Mouse (Mus musculus): ENCODE measurements at regions not wholly inside any gene's neighbourhood (a gene's known extent, or its start where the extent isn't known, plus 50 kb on each side); places are given as distances from the start of the nearest gene placed in this dataset.
"Not testable (repeated sequence)": the region's sequence is repeated elsewhere in the genome, so short reads cannot be mapped to it uniquely, and the experiment has no call there.

DNA sequence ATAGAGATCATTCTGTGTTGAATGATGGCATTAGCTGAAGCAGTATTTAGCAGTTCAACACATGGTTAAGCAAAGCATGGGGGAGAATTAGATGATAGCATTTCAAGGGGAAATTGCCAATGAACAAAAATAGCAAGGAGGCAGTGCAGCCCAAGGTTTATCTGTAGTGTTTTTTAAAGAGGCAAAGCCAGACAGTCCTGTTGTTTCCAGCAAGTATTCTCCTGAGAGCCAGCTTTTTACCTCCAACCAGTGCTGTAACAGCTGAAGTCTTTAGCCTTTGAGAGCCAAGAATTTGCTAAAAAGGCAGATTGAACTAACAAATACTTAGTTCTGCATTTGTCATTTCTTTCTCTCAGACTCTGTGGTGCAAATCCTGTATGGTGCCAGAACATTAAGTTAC, 305.1 kb upstream of the Arx start:
- no peak for DNase-seq (ENCODE audit: extremely low spot score, low read depth, low spot score)

DNA sequence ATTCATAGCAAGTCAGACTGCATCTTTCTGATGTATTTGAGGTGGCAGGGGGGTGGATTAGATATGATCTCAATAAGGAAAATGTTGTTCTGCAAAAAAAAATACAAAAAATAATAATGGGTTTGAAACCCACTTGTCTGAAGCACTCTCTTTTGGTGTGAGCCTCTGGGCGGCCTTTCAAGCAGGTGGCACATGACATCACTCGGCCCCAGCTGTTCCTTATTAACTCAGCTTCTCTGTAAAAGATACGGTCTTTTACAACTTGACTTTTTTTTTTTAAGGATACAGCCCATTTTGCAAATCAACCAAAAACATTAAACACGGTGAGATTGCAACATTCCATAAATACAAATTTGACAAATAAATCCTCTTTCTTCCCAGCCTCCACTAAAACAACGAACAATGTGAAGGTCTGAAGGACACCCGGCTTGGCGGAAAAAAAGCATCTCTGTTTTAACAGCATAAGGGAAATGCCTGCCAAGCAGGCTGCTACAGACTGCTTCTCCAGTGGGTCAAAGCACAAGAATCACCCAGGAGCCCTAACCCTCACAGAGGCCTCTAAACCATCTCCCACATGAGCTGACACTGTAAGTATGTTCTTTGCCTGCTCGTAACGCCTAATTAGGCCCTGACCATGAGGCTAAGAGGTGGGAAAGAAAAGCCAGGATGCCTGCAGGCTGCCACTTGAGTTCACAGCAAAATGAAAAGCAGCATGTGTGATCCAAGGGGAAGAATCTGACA, 283.8 kb upstream of the Arx start:
- DNase-seq (ENCODE audit: extremely low spot score, low read depth, low spot score) = peak; percentile 6

GRCm38 (mm10) chrX:93006681-93007080, 279.6 kb upstream of the Arx start:
- no peak for DNase-seq (ENCODE audit: extremely low spot score, low read depth, low spot score)

DNA sequence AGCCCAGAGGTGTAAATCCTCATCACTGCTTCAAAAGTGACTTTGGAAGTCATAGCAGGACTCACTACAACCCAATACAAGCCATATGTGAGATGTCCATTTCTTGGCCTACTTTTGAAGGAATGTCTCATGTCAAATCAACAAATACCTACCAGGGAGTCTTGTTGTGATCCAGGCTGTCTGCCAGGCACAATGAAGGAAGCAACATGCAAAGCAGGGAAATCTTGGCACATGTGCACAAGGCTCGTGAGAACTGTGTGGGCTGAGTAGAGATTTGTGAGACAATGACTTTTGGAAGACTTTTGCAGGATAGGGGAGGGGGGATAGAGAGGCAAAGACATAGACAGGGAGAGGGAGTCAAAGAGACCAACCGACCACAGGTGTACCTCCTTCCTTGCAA, 274.7 kb upstream of the Arx start:
- no peak for DNase-seq (ENCODE audit: extremely low spot score, low read depth, low spot score)

DNA sequence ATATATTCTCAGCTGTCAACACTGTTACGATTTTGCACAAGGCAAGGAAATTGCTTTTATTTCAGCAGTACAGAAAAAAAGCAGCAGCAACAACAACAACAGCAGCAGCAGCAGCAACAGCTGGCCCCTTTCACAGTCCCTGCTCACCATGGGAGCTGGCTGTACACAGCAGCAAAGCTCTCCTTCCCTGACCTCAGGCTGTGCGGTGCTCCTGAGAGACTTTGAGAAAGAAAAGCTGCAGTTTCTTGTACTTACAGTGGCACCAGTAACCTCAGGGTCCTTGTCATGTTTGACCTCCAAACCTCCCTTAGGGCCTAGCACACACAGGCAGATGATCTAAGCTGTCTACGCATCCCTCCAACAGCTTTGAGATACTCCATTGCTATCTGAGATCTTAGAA, 269.9 kb upstream of the Arx start:
- no peak for DNase-seq (ENCODE audit: extremely low spot score, low read depth, low spot score)

GRCm38 (mm10) chrX:93041096-93041495, 245.1 kb upstream of the Arx start:
- no peak for DNase-seq (ENCODE audit: extremely low spot score, low read depth, low spot score)

DNA sequence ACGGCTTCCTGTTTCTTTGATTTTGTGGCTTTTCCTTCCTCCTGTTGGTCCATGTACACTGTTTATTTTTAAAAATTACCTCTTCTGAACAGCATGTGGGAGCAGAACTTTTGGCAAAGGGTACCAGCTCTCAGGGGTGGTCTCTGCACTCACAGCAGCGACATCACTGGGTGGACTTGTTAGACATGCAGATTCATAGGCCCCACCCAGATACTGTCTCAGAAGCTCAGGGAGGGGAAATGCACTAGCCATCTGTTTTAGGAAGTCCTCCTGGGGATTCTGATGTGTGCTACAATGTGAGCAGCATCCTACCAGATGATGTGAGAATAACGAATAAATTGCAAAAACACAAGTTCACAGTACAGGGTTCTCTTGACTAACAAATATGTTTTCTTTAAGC, 243.5 kb upstream of the Arx start:
- no peak for DNase-seq (ENCODE audit: extremely low spot score, low read depth, low spot score)

- DNase-seq (ENCODE audit: extremely low spot score, low read depth, low spot score) = no peak
These were observed 237.1 kb upstream of the Arx start for GRCm38 (mm10) chrX:93048967-93049754.

- DNase-seq (ENCODE audit: extremely low spot score, low read depth, low spot score) = no peak
These were observed 236.5 kb upstream of the Arx start for GRCm38 (mm10) chrX:93049755-93050143.

DNA sequence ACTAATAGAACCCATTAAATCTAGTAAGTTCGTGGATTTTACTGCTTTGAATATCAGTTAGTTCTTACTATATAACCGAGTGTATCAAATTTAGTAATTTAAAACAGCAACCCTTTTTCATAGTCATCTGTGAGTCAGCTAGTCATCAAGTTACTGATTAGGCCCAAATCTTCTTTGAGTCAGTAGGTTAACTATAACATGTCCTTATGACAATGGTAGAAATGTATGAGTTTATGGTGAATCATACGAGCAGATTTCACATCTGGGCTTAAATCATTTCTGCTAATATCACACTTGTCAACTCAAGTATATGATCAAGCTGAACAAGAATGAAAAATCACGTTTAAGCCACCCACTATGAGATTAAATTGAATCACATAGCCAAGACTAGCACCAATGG, 226.7 kb upstream of the Arx start:
- DNase-seq (ENCODE audit: extremely low spot score, low read depth, low spot score) = no peak

DNA sequence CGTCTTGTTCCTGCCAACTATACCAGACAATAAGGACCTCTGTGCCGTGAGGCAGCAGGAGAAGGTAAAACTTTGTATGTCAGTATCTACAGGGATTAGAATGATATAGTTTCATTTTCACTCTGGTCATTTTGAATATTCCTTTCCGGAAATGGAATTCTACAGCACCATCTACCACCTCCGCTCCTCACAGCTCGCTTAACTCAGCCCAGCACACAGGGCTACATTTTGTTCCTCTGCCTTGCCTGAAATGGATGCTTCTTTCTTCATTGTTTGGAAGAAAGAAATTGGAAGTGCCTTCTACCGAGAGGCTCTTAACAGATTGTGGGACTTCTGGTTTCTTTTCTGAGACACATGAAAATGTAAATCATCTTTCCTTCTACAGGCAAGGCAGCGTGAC, 217.4 kb upstream of the Arx start:
- DNase-seq (ENCODE audit: extremely low spot score, low read depth, low spot score) = no peak

- peak; percentile 22 for DNase-seq (ENCODE audit: extremely low spot score, low read depth, low spot score)
These were observed 216.5 kb upstream of the Arx start for GRCm38 (mm10) chrX:93069569-93070289.

GRCm38 (mm10) chrX:93070290-93070611, 216.0 kb upstream of the Arx start:
- DNase-seq (ENCODE audit: extremely low spot score, low read depth, low spot score) = no peak

DNA sequence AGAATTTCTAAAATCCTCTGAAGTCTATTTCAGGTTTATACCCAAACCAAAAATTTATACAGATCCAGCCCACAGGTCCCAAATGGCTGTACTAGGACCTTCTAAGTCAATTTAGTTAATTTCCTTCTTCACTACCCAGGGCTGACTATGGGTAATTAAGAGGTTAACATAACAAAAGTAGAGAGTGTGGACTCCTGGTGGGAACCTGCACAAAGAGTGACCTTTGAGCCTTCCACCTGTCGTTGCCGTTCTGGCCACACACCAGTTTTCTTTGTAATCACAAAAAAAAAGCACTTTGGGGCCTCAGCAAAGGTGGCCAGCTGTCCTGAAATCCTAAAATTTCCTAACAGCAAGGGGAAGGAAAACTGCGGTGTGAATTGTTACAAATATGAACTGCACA, 197.3 kb upstream of the Arx start:
- DNase-seq (ENCODE audit: extremely low spot score, low read depth, low spot score) = no peak

DNA sequence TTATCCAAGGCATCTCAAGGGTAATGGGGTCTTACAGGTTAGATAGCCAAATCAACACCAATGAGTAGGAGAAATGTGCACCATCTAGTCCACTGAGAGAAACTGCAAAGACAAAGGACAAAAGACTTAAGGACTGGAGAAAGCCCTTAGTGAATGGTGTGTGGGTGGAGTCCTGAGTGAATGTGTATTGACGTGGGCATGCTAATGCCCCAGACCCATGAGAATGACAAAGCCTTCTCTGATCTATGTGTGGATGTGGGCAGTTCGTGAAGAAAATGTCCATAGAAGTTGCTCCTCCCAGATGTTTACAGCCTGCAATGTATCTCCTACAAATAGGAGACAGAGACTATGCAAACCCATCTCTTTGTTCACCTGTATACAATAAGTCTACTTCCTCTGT, 188.7 kb upstream of the Arx start:
- no peak for DNase-seq (ENCODE audit: extremely low spot score, low read depth, low spot score)

DNA sequence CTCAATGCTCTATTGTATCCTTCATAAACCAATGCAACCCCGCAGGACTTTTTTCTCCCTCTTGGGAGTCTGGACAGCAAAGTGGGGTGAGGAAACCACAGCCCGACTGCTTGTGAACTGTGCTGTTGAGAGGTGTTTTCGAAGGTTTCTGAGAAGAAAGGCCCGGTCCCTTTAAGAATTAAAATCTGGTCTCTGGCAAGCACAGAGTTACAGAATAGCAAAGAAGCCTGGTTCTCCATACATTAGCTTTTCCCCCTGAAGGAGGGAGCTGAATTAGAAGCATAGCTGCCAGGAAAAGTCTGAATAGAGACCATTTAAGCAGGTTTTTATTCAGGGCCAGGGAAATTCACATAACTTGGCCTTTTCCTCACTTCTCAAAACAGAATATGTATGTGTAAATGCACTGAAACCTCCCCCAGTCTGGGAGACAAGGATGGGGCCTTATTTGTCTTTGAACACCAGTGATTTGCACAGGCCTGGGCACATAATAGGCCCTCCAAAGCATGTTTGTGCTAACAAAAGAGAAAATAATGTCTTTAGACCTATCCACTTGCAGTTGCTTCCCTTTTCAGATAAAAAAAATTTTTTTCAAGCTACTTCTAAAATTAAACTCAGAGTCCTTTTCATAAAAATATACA, 178.2 kb upstream of the Arx start:
- no peak for DNase-seq (ENCODE audit: extremely low spot score, low read depth, low spot score)

DNA sequence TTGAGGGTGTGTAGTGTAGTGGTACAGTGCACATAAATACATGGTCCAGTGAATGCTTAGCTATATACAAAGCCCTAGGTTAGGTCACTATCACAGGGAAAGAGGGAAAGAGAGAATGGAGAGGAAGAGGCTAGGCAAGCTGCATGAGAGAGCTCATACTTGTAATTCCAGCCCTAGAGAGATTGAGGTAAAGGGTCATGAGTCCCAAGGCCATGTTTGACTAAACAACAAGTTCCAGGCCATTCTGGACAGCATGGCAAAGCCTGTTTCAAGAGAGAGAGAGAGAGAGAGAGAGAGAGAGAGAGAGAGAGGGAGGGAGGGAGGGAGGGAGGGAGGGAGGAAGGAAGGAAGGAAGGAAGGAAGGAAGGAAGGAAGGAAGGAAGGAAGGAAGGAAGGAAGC, 131.9 kb upstream of the Arx start:
- DNase-seq (ENCODE audit: extremely low spot score, low read depth, low spot score) = not testable (repeated sequence)

- no peak for DNase-seq (ENCODE audit: extremely low spot score, low read depth, low spot score)
These were observed 127.1 kb upstream of the Arx start for GRCm38 (mm10) chrX:93159105-93159504.

DNA sequence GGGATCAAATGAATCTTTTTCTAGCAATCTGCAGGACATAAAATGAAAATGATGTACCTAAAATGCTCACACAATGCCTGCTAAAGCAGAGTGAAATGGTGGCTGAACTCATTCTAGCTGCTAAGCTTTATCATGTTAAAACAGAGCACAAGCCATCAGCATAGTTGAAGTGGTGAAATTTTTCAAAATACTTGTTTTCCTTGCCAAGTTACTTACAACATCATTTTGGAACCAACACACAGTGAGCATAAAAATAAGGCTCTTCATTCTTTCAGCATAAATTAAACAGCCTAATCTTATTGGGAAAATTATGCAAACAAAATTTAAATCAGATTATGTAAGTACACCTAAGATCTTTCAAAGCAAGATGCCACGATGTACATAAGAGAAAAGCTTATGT, 125.3 kb upstream of the Arx start:
- no peak for DNase-seq (ENCODE audit: extremely low spot score, low read depth, low spot score)

Data from hindlimb bud, embryonic 11.5 days (tissue).